Mouse (Mus musculus) hematopoietic stem cell, adult 5-6 weeks (primary cell): ENCODE data around the gene Aatk. TPM values are rescaled to one million over a fixed set of nuclear protein-coding genes. Genes with fewer than 3 reads are reported as not detected.

Experiments used
- ATAC-seq, 2 experiments: fragments of 125-278 bp in 1 of 2; replicated peaks in 1 of 2; 2 replicates each; pipeline ENCODE4 v1.8.0; 2016 to 2017; ENCODE audit warnings: inconsistent platforms in 2 of 2, mild to moderate bottlenecking in 2 of 2, moderate number of reproducible peaks in 2 of 2, low read depth in 1 of 2, moderate TSS enrichment in 1 of 2; ENCODE audit not compliant: low FRiP score in 2 of 2, poor library complexity in 2 of 2, severe bottlenecking in 2 of 2, insufficient read depth in 1 of 2, low TSS enrichment in 1 of 2
- total RNA-seq: library from RNA; stranded (forward); fragments of 172-1452, 232-1000 nt; gene quantifications from 2 replicates; pipeline ENCODE4 v1.2.3, GENCODE M21; 2017

The Aatk gene
- 0.40 and 1.6 TPM in 2 replicates for total RNA-seq

- no peak for ATAC-seq
These were observed at the start of gene Aatk for GRCm38 (mm10) chr11:120046553-120047191. TSS of gene Aatk (minus strand) at chr11:120047167.

GRCm38 (mm10) chr11:120092817-120093591 lies 46.0 kb upstream of the Aatk start:
- ATAC-seq, result no peak

- ATAC-seq, result no peak
These were observed 43.7 kb upstream of the Aatk start for GRCm38 (mm10) chr11:120090661-120091060.

- peak; percentile 99 for ATAC-seq
These were observed 39.8 kb upstream of the Aatk start, which contains the start of gene Cep131 for GRCm38 (mm10) chr11:120086702-120087152. TSS of gene Cep131 (minus strand) at chr11:120086827.

GRCm38 (mm10) chr11:120085891-120086627 lies 39.1 kb upstream of the Aatk start:
- no peak for ATAC-seq

- ATAC-seq, result no peak
These were observed 33.3 kb upstream of the Aatk start for GRCm38 (mm10) chr11:120080282-120080681.

- no peak for ATAC-seq
These were observed 29.2 kb upstream of the Aatk start for GRCm38 (mm10) chr11:120076191-120076590.

- ATAC-seq, result peak in 1 of 2 experiments; percentile 55; a peak in 1 of 4 replicates
These were observed 26.1 kb upstream of the Aatk start for GRCm38 (mm10) chr11:120072986-120073647.

- no peak for ATAC-seq
These were observed 24.9 kb upstream of the Aatk start for GRCm38 (mm10) chr11:120071731-120072320.

- no peak for ATAC-seq
These were observed 24.1 kb upstream of the Aatk start for GRCm38 (mm10) chr11:120071065-120071464.

- ATAC-seq, result no peak
These were observed 23.4 kb upstream of the Aatk start for GRCm38 (mm10) chr11:120070286-120070930.

- no peak for ATAC-seq
These were observed 22.3 kb upstream of the Aatk start for GRCm38 (mm10) chr11:120069261-120069660.

GRCm38 (mm10) chr11:120067834-120068233 lies 20.9 kb upstream of the Aatk start:
- no peak for ATAC-seq

GRCm38 (mm10) chr11:120065291-120065690 lies 18.3 kb upstream of the Aatk start:
- ATAC-seq, result peak; percentile 37 to 53; a peak in 3 of 4 replicates

- no peak for ATAC-seq
These were observed 17.7 kb upstream of the Aatk start for GRCm38 (mm10) chr11:120064668-120065040.

GRCm38 (mm10) chr11:120064006-120064667 lies 17.2 kb upstream of the Aatk start:
- peak in 1 of 2 experiments; percentile 36; a peak in 1 of 4 replicates for ATAC-seq
